Mouse (Mus musculus): ENCODE measurements around the gene Mrpl50. TPM values are rescaled to one million over a fixed set of nuclear protein-coding genes. Genes with fewer than 3 reads are reported as not detected.

Gene Mrpl50
- polyA plus RNA-seq (2012), result 1.9 and 2.8 TPM in 2 replicates

GRCm38 (mm10) chr4:49520572-49521340 lies at the start of gene Mrpl50, which contains the start of gene Zfp189:
Gene Mrpl50 (minus strand): TSS chr4:49521093.
Gene Zfp189 (plus strand): TSS chr4:49521176.

DNA sequence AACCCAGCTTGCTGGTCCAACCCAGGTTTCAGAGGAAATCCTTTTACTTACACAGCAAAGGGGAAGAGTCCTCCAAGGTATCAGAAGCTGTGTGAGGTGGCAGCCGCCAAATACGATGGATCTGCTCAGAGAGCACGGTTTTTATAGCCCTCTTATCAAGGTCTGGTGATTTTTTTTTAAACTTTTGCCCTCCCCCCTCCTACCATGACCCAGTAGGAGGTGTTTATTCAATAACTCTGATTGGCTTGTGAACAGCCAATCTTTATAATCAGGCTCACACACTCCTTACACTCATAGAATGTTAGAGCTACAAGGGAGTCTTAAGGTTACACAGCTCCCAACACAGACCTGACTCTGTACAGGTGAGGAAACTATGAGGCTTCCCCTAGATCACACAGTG lies 28.5 kb upstream of the Mrpl50 start, which contains the start of gene Aldob:
Gene Aldob (minus strand): TSS at position 164 of the 400 bp plus-strand sequence.

DNA sequence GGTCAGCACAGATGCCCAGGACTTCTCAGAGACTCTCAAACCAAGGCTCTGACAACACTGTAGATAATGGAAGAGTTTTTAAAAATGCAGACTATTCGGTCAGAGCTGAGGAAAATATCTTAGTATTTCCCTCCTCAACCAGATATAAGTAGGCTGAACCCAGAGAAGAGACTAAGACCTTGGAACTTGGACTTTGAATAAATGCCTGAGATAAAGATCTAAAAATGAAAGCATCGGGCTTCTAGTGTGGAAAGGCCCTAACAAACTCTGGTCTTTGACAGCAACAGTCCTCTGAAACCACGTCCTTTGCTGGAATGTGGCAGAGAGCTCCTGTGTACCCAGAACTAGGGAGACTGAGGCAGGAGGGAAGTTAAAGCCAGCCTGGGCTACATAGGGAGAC lies 14.5 kb downstream of the Mrpl50 start, which contains the start of gene Baat:
Gene Baat (minus strand): TSS at position 172 of the 400 bp plus-strand sequence.

GRCm38 (mm10) chr4:49473435-49474100 lies 47.3 kb downstream of the Mrpl50 start, which contains the start of gene Acnat1:
Gene Acnat1 (minus strand): TSS chr4:49473912.

Other genes starting within 250 kb of the Mrpl50 start
- not detected in 2 replicates for gene Acnat2, start 112.9 kb downstream of the Mrpl50 start, polyA plus RNA-seq (2012)
- 0.12 TPM in 1 of 2 replicates, not detected in the other for gene Acnat1, start 47.2 kb downstream of the Mrpl50 start, polyA plus RNA-seq (2012)
- gene Baat, start 14.5 kb downstream of the Mrpl50 start, polyA plus RNA-seq (2012), result not detected in 2 replicates
- 1.2 and 1.3 TPM in 2 replicates for gene Zfp189, start 83 bp upstream of the Mrpl50 start, polyA plus RNA-seq (2012)
- gene Aldob, start 28.5 kb upstream of the Mrpl50 start, polyA plus RNA-seq (2012), result not detected in 2 replicates
- 1.2 and 1.6 TPM in 2 replicates for gene Tmem246, start 76.8 kb upstream of the Mrpl50 start, polyA plus RNA-seq (2012)
- gene Rnf20, start 110.9 kb upstream of the Mrpl50 start, polyA plus RNA-seq (2012), result 26.2 and 32.7 TPM in 2 replicates
- gene Ppp3r2, start 160.9 kb upstream of the Mrpl50 start, polyA plus RNA-seq (2012), result not detected in 2 replicates

Measured in megakaryocyte-erythroid progenitor cell, adult 5 weeks (primary cell).